Mouse (Mus musculus) splenic B cell, adult 2 months (primary cell): ENCODE results near the gene Rsph3a.
"Not testable (repeated sequence)": the region's sequence is repeated elsewhere in the genome, so short reads cannot be mapped to it uniquely, and the experiment has no call there.

Experiments used
- DNase-seq: peaks from one replicate; pipeline ENCODE4 v3.0.0-alpha.2; 2011; ENCODE audit warnings: low read depth, low spot score
- H3K27me3 ChIP-seq: 2 replicates; pipeline ENCODE4 v1.6.1; 2012; ENCODE audit warnings: mild to moderate bottlenecking, low read length, moderate library complexity, mixed read lengths; ENCODE audit not compliant: control insufficient read depth, poor library complexity, insufficient read depth, severe bottlenecking
- H3K36me3 ChIP-seq: 2 replicates; pipeline ENCODE4 v1.6.1; 2012; ENCODE audit warnings: mild to moderate bottlenecking, low read length, moderate library complexity, mixed read lengths; ENCODE audit not compliant: control insufficient read depth, poor library complexity, insufficient read depth, severe bottlenecking

The Rsph3a gene

GRCm38 (mm10) chr17:7945117-7946052, at the start of gene Rsph3a:
Gene Rsph3a, plus strand, starts transcription at chr17:7945614.
- peak; percentile 65 for DNase-seq
- not testable (repeated sequence) for H3K27me3 ChIP-seq, H3K36me3 ChIP-seq

- Histone ChIP-seq H3K36me3 (no peaks in the 10 kb centered on the region), H3K27me3 (no peaks in the 10 kb centered on the region)
- DNase-seq: no peak
Measured at GRCm38 (mm10) chr17:7896047-7896635, 49.3 kb upstream of the Rsph3a start.

- Histone ChIP-seq H3K36me3 (no peaks in the 10 kb centered on the region), H3K27me3 (no peaks in the 10 kb centered on the region)
- DNase-seq: peak; percentile 45
Measured at GRCm38 (mm10) chr17:7897120-7897519, 48.3 kb upstream of the Rsph3a start.

- H3K27me3 ChIP-seq: no peaks in the 10 kb centered on the region
- H3K36me3 ChIP-seq: no peaks in the 10 kb centered on the region
- peak; percentile 42 for DNase-seq
Measured at GRCm38 (mm10) chr17:7897756-7898155, 47.7 kb upstream of the Rsph3a start.

- Histone ChIP-seq H3K36me3 (no peaks in the 10 kb centered on the region), H3K27me3 (no peaks in the 10 kb centered on the region)
- DNase-seq: no peak
Measured at GRCm38 (mm10) chr17:7899233-7899632, 46.2 kb upstream of the Rsph3a start.

GRCm38 (mm10) chr17:7899961-7900360, 45.5 kb upstream of the Rsph3a start:
- no peaks in the 10 kb centered on the region for H3K36me3 ChIP-seq
- no peaks in the 10 kb centered on the region for H3K27me3 ChIP-seq
- no peak for DNase-seq

- Histone ChIP-seq H3K27me3 (no peaks in the 10 kb centered on the region), H3K36me3 (no peaks in the 10 kb centered on the region)
- DNase-seq: no peak
Measured at GRCm38 (mm10) chr17:7901536-7901935, 43.9 kb upstream of the Rsph3a start.

GRCm38 (mm10) chr17:7902362-7902761, 43.1 kb upstream of the Rsph3a start:
- DNase-seq: peak; percentile 92
- Histone ChIP-seq H3K27me3 (no peaks in the 10 kb centered on the region), H3K36me3 (no peaks in the 10 kb centered on the region)

- peak; percentile 22 for DNase-seq
Measured at GRCm38 (mm10) chr17:7904992-7905391, 40.4 kb upstream of the Rsph3a start.

GRCm38 (mm10) chr17:7905936-7906685, 39.3 kb upstream of the Rsph3a start:
- Histone ChIP-seq H3K36me3 (no peaks in the 10 kb centered on the region), H3K27me3 (no peaks in the 10 kb centered on the region)
- DNase-seq: peak; percentile 42

More at GRCm38 (mm10) chr17:7904992-7905391, 40.4 kb upstream of the Rsph3a start:
- H3K36me3 ChIP-seq: no peaks in the 10 kb centered on the region
- no peaks in the 10 kb centered on the region for H3K27me3 ChIP-seq

- no peaks in the 10 kb centered on the region for H3K36me3 ChIP-seq
- H3K27me3 ChIP-seq: no peaks in the 10 kb centered on the region
- DNase-seq: peak; percentile 79
Measured at GRCm38 (mm10) chr17:7914596-7915227, 30.7 kb upstream of the Rsph3a start.

GRCm38 (mm10) chr17:7915791-7916190, 29.6 kb upstream of the Rsph3a start:
- DNase-seq: no peak
- Histone ChIP-seq H3K27me3 (no peaks in the 10 kb centered on the region), H3K36me3 (no peaks in the 10 kb centered on the region)

GRCm38 (mm10) chr17:7916782-7917574, 28.4 kb upstream of the Rsph3a start:
- H3K36me3 ChIP-seq: no peaks in the 10 kb centered on the region
- H3K27me3 ChIP-seq: no peaks in the 10 kb centered on the region
- DNase-seq: peak; percentile 24

- no peaks in the 10 kb centered on the region for H3K27me3 ChIP-seq
- no peaks in the 10 kb centered on the region for H3K36me3 ChIP-seq
- DNase-seq: no peak
Measured at GRCm38 (mm10) chr17:7918355-7918754, 27.1 kb upstream of the Rsph3a start.
